31 mouse cellular contexts compared by ENCODE assay signal in the genomic region with DNA sequence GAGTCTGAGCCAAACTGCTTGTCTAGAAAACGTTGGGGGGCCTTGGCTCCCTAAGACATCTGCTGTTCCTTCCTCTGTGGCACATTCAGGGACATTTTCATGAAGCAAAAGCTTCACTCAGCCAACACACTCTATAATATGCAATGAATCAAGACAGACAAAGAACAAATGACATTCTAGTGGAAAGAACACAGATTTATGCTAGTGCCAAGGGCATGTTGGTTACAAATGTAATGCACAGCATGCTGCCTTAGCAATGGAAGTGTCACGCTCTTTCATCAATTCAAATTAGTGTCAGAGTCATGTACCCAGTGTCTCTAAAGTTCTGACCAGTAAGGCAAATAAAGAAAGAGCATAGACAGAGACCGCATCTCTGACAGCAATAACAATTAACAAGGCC.
DNase-seq lines count a peak whose midpoint lies in the region; ATAC-seq and TF ChIP-seq lines count a peak whose summit lies in the region.
"Had no signal": no experiment of that assay in that cellular context is flagged by ENCODE, and none has a peak within 500 bp of the region (broad histone marks: within the 10 kb centered on the region; RNA-seq: fewer than 3 reads in every experiment).

No protein-coding gene starts in this region.

- TF ChIP-seq CTCF in lung, postnatal 0 days (IDR thresholded peaks at IDR 0.05): no peak

- no peaks in the 10 kb centered on the region for H3K4me1 ChIP-seq in hindbrain, embryonic 16.5 days (ENCODE audit: control insufficient read depth, insufficient read depth, low read depth, low read length)
- no peaks in the 10 kb centered on the region for H3K4me1 ChIP-seq in hindbrain, embryonic 13.5 days (replicated peaks)
- H3K4me1 ChIP-seq in lung, postnatal 0 days (ENCODE audit: insufficient read depth, low read depth, low read length): peaks cover 8% of the 10 kb centered on the region; the same call in 1 of the 2 replicates
- H3K4me1 ChIP-seq: liver, embryonic 13.5 days; megakaryocyte, embryonic 14.5 days had no signal

- WGBS in hindbrain, embryonic 16.5 days: 50% methylated on average over 3 of the region's 3 CpGs
- WGBS in hindbrain, embryonic 13.5 days: 47% methylated on average over 3 of the region's 3 CpGs
- WGBS in lung, postnatal 0 days: 65% methylated on average over 3 of the region's 3 CpGs

- peak; percentile 8 to 14 for DNase-seq in cerebellum, postnatal 10 days
- DNase-seq in cerebellum, postnatal 36 days: no peak
- peak; percentile 55 for DNase-seq in lung, postnatal 0 days (ENCODE audit: low spot score)
- DNase-seq in lung, postnatal 10 days: no peak
- peak; percentile 17 for DNase-seq in Muller cell, postnatal 12 days (ENCODE audit: inconsistent ontology term)
- no peak for DNase-seq in ovary, postnatal 36 days (ENCODE audit: low spot score)
- DNase-seq: adrenal gland, postnatal 25 days; cerebellum, adult 2 months; embryo, embryonic 11 days; gastrocnemius, postnatal 14 days; heart, postnatal 36 days; kidney, adult 11 months; kidney, postnatal 14 days; layer of hippocampus, adult 9-11 months; liver, embryonic 13.5 days; lung, postnatal 14 days; midbrain, embryonic 14.5 days; right cerebral cortex, postnatal 25 days; spleen, adult 18-20 months; thymus, postnatal 14 days had no signal

- peak; percentile 48 for TF ChIP-seq EP300 in lung, postnatal 0 days (IDR thresholded peaks at IDR 0.05)

- no peak overlapping the region for H3K4me2 ChIP-seq in hindbrain, embryonic 16.5 days (ENCODE audit: low read length)
- H3K4me2 ChIP-seq in hindbrain, embryonic 13.5 days: no peak overlapping the region
- H3K4me2 ChIP-seq in lung, postnatal 0 days (replicated peaks; ENCODE audit: low read depth, low read length): no peak overlapping the region
- H3K4me2 ChIP-seq: embryonic facial prominence, embryonic 12.5 days; limb, embryonic 15.5 days; liver, embryonic 13.5 days; neural tube, embryonic 13.5 days had no signal

- H3K27me3 ChIP-seq in hindbrain, embryonic 16.5 days (replicated peaks; ENCODE audit: control insufficient read depth, insufficient read depth, low read length): no peaks in the 10 kb centered on the region
- H3K27me3 ChIP-seq in hindbrain, embryonic 13.5 days: no peaks in the 10 kb centered on the region
- H3K27me3 ChIP-seq in lung, postnatal 0 days (replicated peaks; ENCODE audit: insufficient read depth, low read length): no peaks in the 10 kb centered on the region
- H3K27me3 ChIP-seq: embryonic facial prominence, embryonic 12.5 days; limb, embryonic 15.5 days; liver, embryonic 13.5 days; megakaryocyte, embryonic 14.5 days; neural tube, embryonic 13.5 days; Patski had no signal

- H3K9ac ChIP-seq in hindbrain, embryonic 16.5 days (ENCODE audit: low read depth, low read length): no peak overlapping the region
- H3K9ac ChIP-seq in hindbrain, embryonic 13.5 days: no peak overlapping the region
- no peak overlapping the region for H3K9ac ChIP-seq in lung, postnatal 0 days (replicated peaks; ENCODE audit: low read depth)
- H3K9ac ChIP-seq: embryonic facial prominence, embryonic 12.5 days; limb, embryonic 15.5 days; liver, embryonic 13.5 days; neural tube, embryonic 13.5 days had no signal

- H3K36me3 ChIP-seq in hindbrain, embryonic 16.5 days (ENCODE audit: control insufficient read depth, insufficient read depth, low read length): no peaks in the 10 kb centered on the region
- H3K36me3 ChIP-seq in hindbrain, embryonic 13.5 days: no peaks in the 10 kb centered on the region
- H3K36me3 ChIP-seq in lung, postnatal 0 days (ENCODE audit: insufficient read depth, low read length): no peaks in the 10 kb centered on the region
- H3K36me3 ChIP-seq: embryonic facial prominence, embryonic 12.5 days; G1E; limb, embryonic 10.5 days; limb, embryonic 15.5 days; liver, embryonic 13.5 days; neural tube, embryonic 13.5 days had no signal

- 0 out of 2 replicates have a peak, but pooled peaks have one; percentile 30 for ATAC-seq in hindbrain, embryonic 16.5 days
- ATAC-seq in hindbrain, embryonic 13.5 days (ENCODE audit: low FRiP score): no peak
- ATAC-seq in lung, postnatal 0 days: peak; percentile 61
- ATAC-seq: forebrain, embryonic 14.5 days; inflammation-experienced regulatory T-cells, adult 6 months; Patski had no signal

- H3K27ac ChIP-seq in hindbrain, embryonic 16.5 days (ENCODE audit: low read depth, low read length): no peak overlapping the region
- no peak overlapping the region for H3K27ac ChIP-seq in hindbrain, embryonic 13.5 days
- H3K27ac ChIP-seq in lung, postnatal 0 days (ENCODE audit: low read length): no peak overlapping the region
- H3K27ac ChIP-seq: embryonic facial prominence, embryonic 12.5 days; limb, embryonic 10.5 days; limb, embryonic 15.5 days; liver, embryonic 13.5 days; neural tube, embryonic 13.5 days had no signal

- no peaks in the 10 kb centered on the region for H3K9me3 ChIP-seq in hindbrain, embryonic 16.5 days (ENCODE audit: control insufficient read depth, low read length)
- H3K9me3 ChIP-seq in hindbrain, embryonic 13.5 days: no peaks in the 10 kb centered on the region
- no peaks in the 10 kb centered on the region for H3K9me3 ChIP-seq in lung, postnatal 0 days (ENCODE audit: low read length)
- H3K9me3 ChIP-seq: embryonic facial prominence, embryonic 12.5 days; G1E; limb, embryonic 10.5 days; limb, embryonic 15.5 days; liver, embryonic 13.5 days; megakaryocyte, embryonic 14.5 days; neural tube, embryonic 13.5 days had no signal

- H3K4me3 ChIP-seq in hindbrain, embryonic 16.5 days (ENCODE audit: low read length): no peak overlapping the region
- H3K4me3 ChIP-seq in hindbrain, embryonic 13.5 days: no peak overlapping the region
- no peak overlapping the region for H3K4me3 ChIP-seq in lung, postnatal 0 days (ENCODE audit: low read depth, low read length)
- H3K4me3 ChIP-seq: embryonic facial prominence, embryonic 12.5 days; limb, embryonic 10.5 days; limb, embryonic 15.5 days; liver, embryonic 13.5 days; megakaryocyte, embryonic 14.5 days; neural tube, embryonic 13.5 days had no signal

Comparison
In these comparisons a context has a peak if more than half of its experiments do, and no peak if none do; other contexts are left out.
1. DNase-seq: peak in cerebellum, postnatal 10 days (2 of 2), lung, postnatal 0 days (single experiment) and Muller cell, postnatal 12 days (single experiment); none in cerebellum, postnatal 36 days (0 of 2), lung, postnatal 10 days (single experiment) and ovary, postnatal 36 days (single experiment).